ENCODE assay signal across 12 mouse cellular contexts in genomic region chr1:124517543-124518171, GRCm38 (mm10).
DNase-seq lines count a peak whose midpoint lies in the region; ATAC-seq and TF ChIP-seq lines count a peak whose summit lies in the region.
"Had no signal": no experiment of that assay in that cellular context is flagged by ENCODE, and none has a peak within 500 bp of the region (broad histone marks: within the 10 kb centered on the region; RNA-seq: fewer than 3 reads in every experiment).

No protein-coding gene starts in this region.

- 87% methylated on average over 3 of the region's 3 CpGs for WGBS in kidney, embryonic 14.5 days
- 92% methylated on average over 3 of the region's 3 CpGs for WGBS in cerebellum, adult 2 months

- H3K4me1 ChIP-seq in kidney, embryonic 14.5 days (ENCODE audit: control insufficient read depth, insufficient read depth, low read length), result no peaks in the 10 kb centered on the region
- no peaks in the 10 kb centered on the region for H3K4me1 ChIP-seq in cerebellum, adult 2 months (ENCODE audit: control insufficient read depth, insufficient read depth, low read length)
- H3K4me1 ChIP-seq: embryonic facial prominence, embryonic 13.5 days; heart, embryonic 15.5 days had no signal

- no peak for TF ChIP-seq POLR2A in cerebellum, adult 2 months (IDR thresholded peaks at IDR 0.05; ENCODE audit: borderline replicate concordance, insufficient read depth, low read length)

- intact Hi-C loops in gastrocnemius, postnatal 14 days (cut with DNase I; ENCODE audit: low total_unique reads), result no loop called here

- DNase-seq in kidney, postnatal 14 days, result peak; percentile 1
- DNase-seq in cerebellum, adult 2 months, result peak; percentile 7 to 14
- peak; percentile 7 for DNase-seq in embryo, embryonic 11.5 days (ENCODE audit: low read depth, low spot score)
- peak; percentile 13 for DNase-seq in retina, adult 2 months (ENCODE audit: low read depth, low spot score)
- DNase-seq in gastrocnemius, postnatal 14 days, result no peak
- DNase-seq in ovary, postnatal 36 days (ENCODE audit: low spot score), result no peak
- DNase-seq: thymus, postnatal 36 days had no signal

- no peak overlapping the region for H3K4me3 ChIP-seq in kidney, embryonic 14.5 days (ENCODE audit: low read length)
- H3K4me3 ChIP-seq in cerebellum, adult 2 months (replicated peaks; ENCODE audit: insufficient read depth, low read depth, low read length), result no peak overlapping the region
- H3K4me3 ChIP-seq: embryonic facial prominence, embryonic 13.5 days; heart, embryonic 15.5 days had no signal

- no peak overlapping the region for H3K9ac ChIP-seq in kidney, embryonic 14.5 days (ENCODE audit: low read depth, low read length)
- H3K9ac ChIP-seq: embryonic facial prominence, embryonic 13.5 days; heart, embryonic 15.5 days had no signal

- TF ChIP-seq CTCF in cerebellum, adult 2 months (IDR thresholded peaks at IDR 0.05; ENCODE audit: borderline replicate concordance, insufficient read depth, low read depth, low read length), result no peak; the same call in 1 of the 2 replicates

- H3K36me3 ChIP-seq in kidney, embryonic 14.5 days (ENCODE audit: control insufficient read depth, insufficient read depth, low read length), result no peaks in the 10 kb centered on the region
- H3K36me3 ChIP-seq: embryonic facial prominence, embryonic 13.5 days; heart, embryonic 15.5 days had no signal

- no peak for ATAC-seq in kidney, embryonic 14.5 days (ENCODE audit: low FRiP score, low TSS enrichment)
- ATAC-seq in erythroblast, adult 5-6 weeks (replicated peaks; ENCODE audit: low FRiP score, poor library complexity, severe bottlenecking), result no peak
- ATAC-seq: lung, postnatal 0 days had no signal

- no peaks in the 10 kb centered on the region for H3K27me3 ChIP-seq in kidney, embryonic 14.5 days (ENCODE audit: control insufficient read depth, insufficient read depth, low read length)
- H3K27me3 ChIP-seq in cerebellum, adult 2 months (ENCODE audit: control insufficient read depth, insufficient read depth, low read length), result no peaks in the 10 kb centered on the region
- H3K27me3 ChIP-seq: embryonic facial prominence, embryonic 13.5 days; heart, embryonic 15.5 days had no signal

- no peak overlapping the region for H3K27ac ChIP-seq in kidney, embryonic 14.5 days (ENCODE audit: low read depth, low read length)
- no peak overlapping the region for H3K27ac ChIP-seq in cerebellum, adult 2 months (ENCODE audit: insufficient read depth, low read length)
- H3K27ac ChIP-seq: embryonic facial prominence, embryonic 13.5 days; heart, embryonic 15.5 days had no signal

- no peak overlapping the region for H3K4me2 ChIP-seq in kidney, embryonic 14.5 days (replicated peaks; ENCODE audit: low read depth, low read length)
- H3K4me2 ChIP-seq: embryonic facial prominence, embryonic 13.5 days; heart, embryonic 15.5 days had no signal

- no peaks in the 10 kb centered on the region for H3K9me3 ChIP-seq in kidney, embryonic 14.5 days (ENCODE audit: control insufficient read depth, low read length)
- H3K9me3 ChIP-seq: embryonic facial prominence, embryonic 13.5 days; heart, embryonic 15.5 days had no signal

Comparison
In these comparisons a context has a peak if more than half of its experiments do, and no peak if none do; other contexts are left out.
1. DNase-seq: peak in kidney, postnatal 14 days (single experiment), cerebellum, adult 2 months (2 of 2), embryo, embryonic 11.5 days (single experiment) and retina, adult 2 months (single experiment); none in gastrocnemius, postnatal 14 days (single experiment) and ovary, postnatal 36 days (single experiment).